Mouse (Mus musculus) stomach, embryonic 14.5 days (tissue): ENCODE data around the gene Dact3. TPM values are rescaled to one million over a fixed set of nuclear protein-coding genes. Genes with fewer than 3 reads are reported as not detected.

Experiments used
- ATAC-seq: fragments of 200-750 bp; cut with Nextera tagmentation; 2 replicates; pipeline ENCODE4 v1.8.0; 2017; ENCODE audit warnings: low read depth, moderate TSS enrichment; ENCODE audit not compliant: insufficient number of reproducible peaks, insufficient read depth, low FRiP score
- H3K27ac ChIP-seq: fragments of 300-500 bp; sonication (generic); 2 replicates; pipeline ENCODE4 v1.5.1; 2014; ENCODE audit warnings: mild to moderate bottlenecking, low read length, moderate library complexity, mixed read lengths
- H3K27me3 ChIP-seq: fragments of 300-500 bp; sonication (generic); 2 replicates; pipeline ENCODE4 v1.6.1; 2014; ENCODE audit warnings: low read length, control low read depth, mixed read lengths; ENCODE audit not compliant: control insufficient read depth, insufficient read depth
- H3K36me3 ChIP-seq: fragments of 300-500 bp; sonication (generic); 2 replicates; pipeline ENCODE4 v1.6.1; 2014; ENCODE audit warnings: mild to moderate bottlenecking, control low read depth, low read length, moderate library complexity, mixed read lengths; ENCODE audit not compliant: control insufficient read depth, insufficient read depth
- H3K4me1 ChIP-seq: fragments of 300-500 bp; sonication (generic); 2 replicates; pipeline ENCODE4 v1.6.1; 2014; ENCODE audit warnings: low read length, control low read depth, mixed read lengths; ENCODE audit not compliant: control insufficient read depth, insufficient read depth
- H3K4me2 ChIP-seq: fragments of 300-500 bp; sonication (generic); replicated peaks from 2 replicates; pipeline ENCODE4 v1.6.1; 2014; ENCODE audit warnings: low read depth, low read length, control low read depth
- H3K4me3 ChIP-seq: fragments of 300-500 bp; sonication (generic); 2 replicates; pipeline ENCODE4 v1.5.1; 2014; ENCODE audit warnings: low read depth, low read length, control low read depth
- H3K9ac ChIP-seq: fragments of 300-500 bp; sonication (generic); replicated peaks from 2 replicates; pipeline ENCODE4 v1.6.1; 2014; ENCODE audit warnings: low read depth, mild to moderate bottlenecking, control low read depth, low read length, moderate library complexity, mixed read lengths
- H3K9me3 ChIP-seq: fragments of 300-500 bp; sonication (generic); 2 replicates; pipeline ENCODE4 v1.6.1; 2016; ENCODE audit warnings: low read depth, low read length, control low read depth; ENCODE audit not compliant: control insufficient read depth
- WGBS: fragments of 180-500 bp; shearing (Covaris S2); extraction: QIAGEN DNeasy Blood & Tissue Kit; methylation state at CpG from one replicate; pipeline ENCODE4 v1.1.7; 2014; 5-methylcytosine and 5-hydroxymethylcytosine counted together
- polyA plus RNA-seq: library from polyadenylated mRNA; unstranded; fragments of >200 nt; fragmentation: Nextera tagmentation; extraction: Ambion mirVana; gene quantifications from 2 replicates; pipeline ENCODE4 v1.2.1, GENCODE M21; 2014

Dact3 gene
- polyA plus RNA-seq, 1 experiment from 2014 or later, result 5.5 TPM

- Histone ChIP-seq H3K4me1 (peaks cover 23% of the 10 kb centered on the region), H3K27me3 (no peaks in the 10 kb centered on the region), H3K9ac (peak overlapping the region; percentile 86), H3K9me3 (no peaks in the 10 kb centered on the region), H3K27ac (peak overlapping the region; percentile 85), H3K4me3 (peak overlapping the region; percentile 75), H3K4me2 (peak overlapping the region; percentile 77), H3K36me3 (no peaks in the 10 kb centered on the region)
- 6% methylated on average over 11 of the region's 11 CpGs for WGBS
- no peak for ATAC-seq
These were observed 889 bp downstream of the Dact3 start for GRCm38 (mm10) chr7:16876006-16876405.

- H3K9me3 ChIP-seq, result no peaks in the 10 kb centered on the region
- WGBS, result 4% methylated on average over 13 of the region's 13 CpGs
- no peaks in the 10 kb centered on the region for H3K36me3 ChIP-seq
- H3K4me1 ChIP-seq, result peaks cover 23% of the 10 kb centered on the region
- peak overlapping the region; percentile 75 for H3K4me3 ChIP-seq
- H3K9ac ChIP-seq, result 0 out of 2 replicates have a peak overlapping the region, but pooled peaks have one; percentile 86
- no peaks in the 10 kb centered on the region for H3K27me3 ChIP-seq
- ATAC-seq, result no peak
- H3K4me2 ChIP-seq, result peak overlapping the region; percentile 77
- peak overlapping the region; percentile 85 for H3K27ac ChIP-seq
These were observed 1.5 kb downstream of the Dact3 start for GRCm38 (mm10) chr7:16876608-16877007.

GRCm38 (mm10) chr7:16877717-16878116 is 2.6 kb downstream of the Dact3 start:
- no peak overlapping the region for H3K4me2 ChIP-seq
- H3K4me3 ChIP-seq, result no peak overlapping the region
- no peaks in the 10 kb centered on the region for H3K9me3 ChIP-seq
- no peaks in the 10 kb centered on the region for H3K36me3 ChIP-seq
- ATAC-seq, result no peak
- no peaks in the 10 kb centered on the region for H3K27me3 ChIP-seq
- peaks cover 23% of the 10 kb centered on the region for H3K4me1 ChIP-seq
- H3K9ac ChIP-seq, result no peak overlapping the region
- H3K27ac ChIP-seq, result no peak overlapping the region
- whole genome bisulfite sequencing, result 77% methylated on average over 3 of the region's 3 CpGs

GRCm38 (mm10) chr7:16879796-16880547 is 4.9 kb downstream of the Dact3 start:
- peak; percentile 25; the same call in 1 of the 2 replicates for ATAC-seq
- no peak overlapping the region for H3K9ac ChIP-seq
- H3K36me3 ChIP-seq, result peaks cover 8% of the 10 kb centered on the region
- 29% methylated on average over 9 of the region's 9 CpGs for WGBS
- peak overlapping the region; percentile 63; the same call in 1 of the 2 replicates for H3K27ac ChIP-seq
- H3K4me1 ChIP-seq, result peaks cover 19% of the 10 kb centered on the region
- H3K4me3 ChIP-seq, result no peak overlapping the region
- H3K4me2 ChIP-seq, result no peak overlapping the region
- H3K9me3 ChIP-seq, result peaks cover 2% of the 10 kb centered on the region; the same call in 1 of the 2 replicates
- 0 out of 2 replicates have a peak, but pooled peaks cover 3% of the 10 kb centered on the region for H3K27me3 ChIP-seq

- Histone ChIP-seq H3K4me3 (no peak overlapping the region), H3K9ac (no peak overlapping the region), H3K27ac (peak overlapping the region; percentile 63; the same call in 1 of the 2 replicates), H3K9me3 (peaks cover 9% of the 10 kb centered on the region), H3K4me1 (peaks cover 19% of the 10 kb centered on the region), H3K36me3 (peaks cover 14% of the 10 kb centered on the region), H3K4me2 (no peak overlapping the region), H3K27me3 (0 out of 2 replicates have a peak, but pooled peaks cover 3% of the 10 kb centered on the region)
- WGBS, result 32% methylated on average over 5 of the region's 5 CpGs
- ATAC-seq, result no peak
These were observed 5.5 kb downstream of the Dact3 start for GRCm38 (mm10) chr7:16880615-16881014.

GRCm38 (mm10) chr7:16883162-16883561 is 8.0 kb downstream of the Dact3 start:
- H3K27ac ChIP-seq, result no peak overlapping the region
- H3K27me3 ChIP-seq, result 0 out of 2 replicates have a peak, but pooled peaks cover 3% of the 10 kb centered on the region
- H3K36me3 ChIP-seq, result peaks cover 34% of the 10 kb centered on the region
- ATAC-seq, result no peak
- H3K4me1 ChIP-seq, result peaks cover 10% of the 10 kb centered on the region
- no peak overlapping the region for H3K9ac ChIP-seq
- no peak overlapping the region for H3K4me2 ChIP-seq
- peaks cover 15% of the 10 kb centered on the region for H3K9me3 ChIP-seq
- 92% methylated on average over 6 of the region's 6 CpGs for WGBS
- H3K4me3 ChIP-seq, result no peak overlapping the region

- Histone ChIP-seq H3K4me3 (no peak overlapping the region), H3K9me3 (peaks cover 15% of the 10 kb centered on the region), H3K27ac (no peak overlapping the region), H3K4me1 (peaks cover 10% of the 10 kb centered on the region), H3K27me3 (0 out of 2 replicates have a peak, but pooled peaks cover 3% of the 10 kb centered on the region), H3K4me2 (no peak overlapping the region), H3K9ac (no peak overlapping the region), H3K36me3 (peaks cover 34% of the 10 kb centered on the region)
- ATAC-seq, result no peak
- 67% methylated on average over 4 of the region's 4 CpGs for WGBS
These were observed 9.2 kb downstream of the Dact3 start for GRCm38 (mm10) chr7:16884334-16884733.

- H3K36me3 ChIP-seq, result peaks cover 34% of the 10 kb centered on the region
- H3K27ac ChIP-seq, result no peak overlapping the region
- 22% methylated on average over 93 of the region's 95 CpGs for WGBS
- H3K9me3 ChIP-seq, result peaks cover 15% of the 10 kb centered on the region
- H3K4me1 ChIP-seq, result peaks cover 6% of the 10 kb centered on the region
- H3K27me3 ChIP-seq, result 0 out of 2 replicates have a peak, but pooled peaks cover 3% of the 10 kb centered on the region
- H3K4me3 ChIP-seq, result peak overlapping the region; percentile 17
- H3K9ac ChIP-seq, result no peak overlapping the region
- H3K4me2 ChIP-seq, result peak overlapping the region; percentile 23
- 0 out of 2 replicates have a peak, but pooled peaks have one; percentile 12 for ATAC-seq
These were observed 10.2 kb downstream of the Dact3 start for GRCm38 (mm10) chr7:16885271-16885776.
